Mouse (Mus musculus): ENCODE measurements at regions not wholly inside any gene's neighbourhood (a gene's known extent, or its start where the extent isn't known, plus 50 kb on each side); places are given as distances from the start of the nearest gene placed in this dataset.

- no peaks in the 10 kb centered on the region for H3K9me3 ChIP-seq (replicated peaks)
- no peak overlapping the region for H3K4me2 ChIP-seq
- no peak for ATAC-seq (ENCODE audit: insufficient read depth)
- H3K4me1 ChIP-seq (replicated peaks): no peaks in the 10 kb centered on the region
- H3K4me3 ChIP-seq (replicated peaks): no peak overlapping the region
- H3K27me3 ChIP-seq: no peaks in the 10 kb centered on the region
- no peaks in the 10 kb centered on the region for H3K36me3 ChIP-seq (replicated peaks)
- H3K27ac ChIP-seq (replicated peaks): no peak overlapping the region
- H3K9ac ChIP-seq: no peak overlapping the region
These were observed 178.9 kb downstream of the Tmem161b start for GRCm38 (mm10) chr13:84401006-84401405.

- 66% methylated on average over 19 of the region's 19 CpGs for WGBS (ENCODE audit: insufficient replicate concordance)
- H3K9me3 ChIP-seq (replicated peaks): no peaks in the 10 kb centered on the region
These were observed 182.6 kb downstream of the Tmem161b start for GRCm38 (mm10) chr13:84404566-84405194.

GRCm38 (mm10) chr13:84434444-84434843 is 212.3 kb downstream of the Tmem161b start:
- no peak overlapping the region for H3K4me3 ChIP-seq (replicated peaks)
- no peaks in the 10 kb centered on the region for H3K9me3 ChIP-seq (replicated peaks)
- H3K9ac ChIP-seq: no peak overlapping the region
- ATAC-seq (ENCODE audit: insufficient read depth): no peak
- no peaks in the 10 kb centered on the region for H3K4me1 ChIP-seq (replicated peaks)
- no peaks in the 10 kb centered on the region for H3K36me3 ChIP-seq (replicated peaks)
- no peaks in the 10 kb centered on the region for H3K27me3 ChIP-seq
- H3K27ac ChIP-seq (replicated peaks): no peak overlapping the region
- no peak overlapping the region for H3K4me2 ChIP-seq
- WGBS (ENCODE audit: insufficient replicate concordance): 38% methylated on average over 2 of the region's 2 CpGs

More at GRCm38 (mm10) chr13:84404566-84405194, 182.6 kb downstream of the Tmem161b start:
- no peaks in the 10 kb centered on the region for H3K27me3 ChIP-seq
- H3K9ac ChIP-seq: no peak overlapping the region
- H3K36me3 ChIP-seq (replicated peaks): no peaks in the 10 kb centered on the region
- H3K4me3 ChIP-seq (replicated peaks): no peak overlapping the region
- no peak overlapping the region for H3K4me2 ChIP-seq
- H3K4me1 ChIP-seq (replicated peaks): no peaks in the 10 kb centered on the region
- H3K27ac ChIP-seq (replicated peaks): no peak overlapping the region
- ATAC-seq (ENCODE audit: insufficient read depth): no peak

GRCm38 (mm10) chr13:84437586-84438443 is 215.7 kb downstream of the Tmem161b start:
- Histone ChIP-seq H3K4me2 (no peak overlapping the region), H3K4me3 (replicated peaks) (no peak overlapping the region), H3K4me1 (replicated peaks) (no peaks in the 10 kb centered on the region), H3K36me3 (replicated peaks) (no peaks in the 10 kb centered on the region), H3K27ac (replicated peaks) (no peak overlapping the region), H3K9ac (no peak overlapping the region), H3K9me3 (replicated peaks) (no peaks in the 10 kb centered on the region), H3K27me3 (no peaks in the 10 kb centered on the region)
- no peak for ATAC-seq (ENCODE audit: insufficient read depth)
- WGBS (ENCODE audit: insufficient replicate concordance): 50% methylated on average over 5 of the region's 5 CpGs

GRCm38 (mm10) chr13:84438444-84438766 is 216.3 kb downstream of the Tmem161b start:
- no peaks in the 10 kb centered on the region for H3K27me3 ChIP-seq
- no peak overlapping the region for H3K9ac ChIP-seq
- H3K4me1 ChIP-seq (replicated peaks): no peaks in the 10 kb centered on the region
- H3K4me3 ChIP-seq (replicated peaks): no peak overlapping the region
- no peak overlapping the region for H3K4me2 ChIP-seq
- H3K27ac ChIP-seq (replicated peaks): no peak overlapping the region
- no peaks in the 10 kb centered on the region for H3K9me3 ChIP-seq (replicated peaks)
- WGBS (ENCODE audit: insufficient replicate concordance): 58% methylated on average over 2 of the region's 2 CpGs
- ATAC-seq (ENCODE audit: insufficient read depth): no peak
- H3K36me3 ChIP-seq (replicated peaks): no peaks in the 10 kb centered on the region

- H3K27ac ChIP-seq (replicated peaks): no peak overlapping the region
- H3K4me1 ChIP-seq (replicated peaks): no peaks in the 10 kb centered on the region
- H3K36me3 ChIP-seq (replicated peaks): no peaks in the 10 kb centered on the region
- H3K9ac ChIP-seq: no peak overlapping the region
- H3K27me3 ChIP-seq: no peaks in the 10 kb centered on the region
- no peak overlapping the region for H3K4me2 ChIP-seq
- no peak for ATAC-seq (ENCODE audit: insufficient read depth)
- H3K4me3 ChIP-seq (replicated peaks): no peak overlapping the region
- 67% methylated on average over 2 of the region's 2 CpGs for WGBS (ENCODE audit: insufficient replicate concordance)
- no peaks in the 10 kb centered on the region for H3K9me3 ChIP-seq (replicated peaks)
These were observed 226.4 kb downstream of the Tmem161b start for GRCm38 (mm10) chr13:84448514-84448913.

- Histone ChIP-seq H3K27me3 (no peaks in the 10 kb centered on the region), H3K36me3 (replicated peaks) (no peaks in the 10 kb centered on the region), H3K9me3 (replicated peaks) (no peaks in the 10 kb centered on the region), H3K4me1 (replicated peaks) (no peaks in the 10 kb centered on the region), H3K4me2 (no peak overlapping the region), H3K27ac (replicated peaks) (no peak overlapping the region), H3K4me3 (replicated peaks) (no peak overlapping the region), H3K9ac (no peak overlapping the region)
- 37% methylated on average over 6 of the region's 6 CpGs for WGBS (ENCODE audit: insufficient replicate concordance)
- ATAC-seq (ENCODE audit: insufficient read depth): no peak
These were observed 227.0 kb downstream of the Tmem161b start for GRCm38 (mm10) chr13:84449001-84449551.
